Mouse (Mus musculus): ENCODE measurements around the gene Xirp1. TPM values are rescaled to one million over a fixed set of nuclear protein-coding genes. Genes with fewer than 3 reads are reported as not detected.

The Xirp1 gene
- total RNA-seq, 1 experiment from 2014 or later = 0.22 TPM

DNA sequence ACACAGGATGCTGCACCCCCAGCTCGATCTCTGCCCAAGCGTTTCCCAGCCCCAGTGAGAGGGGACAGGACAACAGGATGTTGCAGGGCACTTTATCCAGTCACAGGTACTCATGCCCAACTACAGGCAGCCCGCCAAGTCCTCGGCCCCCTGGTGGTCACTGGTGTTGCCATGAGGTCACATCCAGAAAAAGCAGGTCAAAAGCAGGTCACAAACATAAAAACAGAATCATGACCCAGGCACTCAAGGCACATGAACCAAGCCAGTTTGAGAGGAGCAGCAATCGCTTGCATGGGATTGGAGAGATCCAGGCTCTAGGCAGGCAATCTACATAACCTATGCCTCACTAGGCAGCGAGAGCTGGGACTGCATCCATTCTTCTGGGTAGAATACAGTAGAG, 53.2 kb downstream of the Xirp1 start:
- peak; percentile 88 for DNase-seq

DNA sequence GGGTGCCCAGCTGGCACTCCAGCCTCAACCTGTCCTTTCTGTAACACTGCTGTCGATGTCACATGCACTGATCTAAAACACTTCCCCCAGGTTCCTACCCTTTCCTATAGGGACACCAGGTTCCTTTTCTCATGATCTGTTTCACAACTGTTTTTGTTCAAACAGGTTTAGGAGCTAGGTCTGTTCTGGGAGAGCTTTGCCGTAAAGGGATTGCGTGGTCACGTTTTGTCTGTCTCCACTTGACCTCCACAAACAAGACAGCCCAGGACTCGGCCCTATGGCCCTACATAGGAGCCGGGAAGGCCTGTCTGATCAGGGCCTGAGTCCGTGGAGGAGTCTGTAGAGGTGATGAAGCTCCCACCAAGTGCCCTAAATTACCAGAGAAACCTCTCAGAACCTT, 53.6 kb downstream of the Xirp1 start:
- no peak for DNase-seq

DNA sequence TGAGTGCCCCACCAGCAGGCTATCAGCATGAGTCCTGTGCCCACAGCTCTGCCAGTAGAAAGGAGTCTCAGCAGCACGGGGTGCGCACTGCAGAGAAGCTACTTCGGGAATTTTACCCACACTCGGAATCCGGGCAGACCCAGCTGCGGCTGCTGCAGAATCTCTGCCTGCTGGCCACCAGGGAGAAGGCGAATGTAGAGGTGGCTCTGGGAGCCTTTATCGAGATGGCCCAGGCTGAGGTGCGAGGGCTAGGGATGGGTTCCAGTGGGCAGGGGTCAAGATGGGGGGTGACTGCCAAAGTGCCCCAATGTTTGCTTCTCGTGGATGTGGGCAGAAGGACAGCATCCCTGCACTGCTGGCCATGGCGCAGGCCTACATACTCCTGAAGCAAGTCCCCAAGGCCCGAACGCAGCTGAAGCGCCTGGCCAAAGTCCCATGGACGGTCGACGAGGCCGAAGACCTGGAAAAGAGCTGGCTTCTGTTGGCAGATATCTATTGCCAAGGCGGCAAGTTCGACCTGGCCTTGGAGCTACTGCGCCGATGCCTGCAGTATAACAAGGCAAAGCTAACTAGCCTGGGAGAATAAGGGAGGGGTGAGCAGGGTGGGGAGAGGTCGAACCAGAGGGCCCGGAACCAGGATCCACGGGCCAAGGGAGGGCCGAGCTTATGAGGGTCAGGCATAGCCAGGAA, 57.0 kb downstream of the Xirp1 start:
- DNase-seq = peak; percentile 52

- DNase-seq = peak; percentile 37
These were observed 58.2 kb downstream of the Xirp1 start for GRCm38 (mm10) chr9:119965186-119965585.

DNA sequence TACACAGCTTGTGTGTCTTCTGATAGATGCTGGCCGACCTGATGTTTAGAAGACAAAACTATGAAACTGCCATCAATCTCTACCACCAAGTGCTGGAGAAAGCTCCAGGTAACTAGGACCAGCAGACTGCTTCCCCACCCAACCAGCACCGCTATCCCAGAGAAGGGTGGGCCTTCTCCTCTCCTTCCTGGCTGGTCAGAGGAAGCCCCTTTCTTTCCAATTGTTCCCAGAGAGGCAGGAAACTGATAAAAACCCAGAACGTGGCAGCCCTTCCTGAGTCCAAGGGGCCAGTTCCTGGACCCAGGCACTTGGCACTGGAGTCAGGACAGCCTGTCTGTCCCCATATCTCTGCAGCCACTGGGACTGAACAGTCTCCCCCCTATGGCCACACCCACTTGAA, 59.2 kb downstream of the Xirp1 start:
- peak; percentile 25 for DNase-seq

Other genes starting within 250 kb of the Xirp1 start
- 0.04 TPM in 1 of 2 replicates, not detected in the other for gene Scn11a, start 198.1 kb downstream of the Xirp1 start, total RNA-seq (2021)
- 40.1 and 49.9 TPM in 2 replicates for gene Wdr48, start 128.7 kb downstream of the Xirp1 start, total RNA-seq (2021)
- 17.0 and 22.3 TPM in 2 replicates for gene Gorasp1, start 86.0 kb downstream of the Xirp1 start, total RNA-seq (2021)
- gene Ttc21a, start 86.0 kb downstream of the Xirp1 start, total RNA-seq (2021) = 0.11 TPM in 2 replicates
- 17.8 and 24.5 TPM in 2 replicates for gene Csrnp1, start 38.9 kb downstream of the Xirp1 start, total RNA-seq (2021)
- 2.4 and 3.8 TPM in 2 replicates for gene Cx3cr1, start 46.3 kb upstream of the Xirp1 start, total RNA-seq (2021)
- gene Ccr8, start 68.5 kb upstream of the Xirp1 start, total RNA-seq (2021) = 0.41 TPM in 1 of 2 replicates, not detected in the other
- gene Slc25a38, start 86.8 kb upstream of the Xirp1 start, total RNA-seq (2021) = 21.6 and 22.6 TPM in 2 replicates
- gene Rpsa, start 104.1 kb upstream of the Xirp1 start, total RNA-seq (2021) = 729 and 883 TPM in 2 replicates
- 0.15 TPM in 1 of 2 replicates, not detected in the other for gene Mobp, start 126.1 kb upstream of the Xirp1 start, total RNA-seq (2021)

Data from adrenal gland, postnatal 14 days (tissue).